Mouse (Mus musculus) E14TG2a.4 (cell line): ENCODE data around the gene Myof.

Experiments used
- CTCF ChIP-seq: conservative IDR thresholded peaks from 2 replicates; pipeline ENCODE4 v1.5.1; 2014; ENCODE audit warnings: low read length
- NANOG ChIP-seq: IDR thresholded peaks from 2 replicates; pipeline ENCODE4 v1.6.1; 2014; ENCODE audit warnings: borderline replicate concordance, low read length, mixed read lengths

GRCm38 (mm10) chr19:37860267-37860666 lies 183.1 kb downstream of the Myof start:
- TF ChIP-seq CTCF (no peak), NANOG (no peak)
